Mouse (Mus musculus) v-Abl transformed pro-B cells (cell line): ENCODE data around the gene Wwp2.

Source experiments
- in situ Hi-C, 2 experiments: fragments of 400-800 bp; cut with MboI; formaldehyde crosslinking; loops; one replicate each; pipeline ENCODE4 v1.15.1; 2025; ENCODE audit not compliant: unreplicated experiment in 2 of 2

Wwp2 gene

GRCm38 (mm10) chr8:107544211-107544610 is 108.0 kb downstream of the Wwp2 start:
- in situ Hi-C loops = no loop called here

GRCm38 (mm10) chr8:107544651-107545174 is 108.5 kb downstream of the Wwp2 start:
- in situ Hi-C loops = no loop called here

GRCm38 (mm10) chr8:107545621-107546152 is 109.5 kb downstream of the Wwp2 start:
- in situ Hi-C loops = no loop called here

GRCm38 (mm10) chr8:107546154-107546553 is 110.0 kb downstream of the Wwp2 start:
- in situ Hi-C loops = no loop called here

- in situ Hi-C loops = no loop called here
Observed at GRCm38 (mm10) chr8:107546817-107547216, 110.7 kb downstream of the Wwp2 start.

GRCm38 (mm10) chr8:107552234-107552633 is 116.1 kb downstream of the Wwp2 start:
- in situ Hi-C loops = no loop called here

- in situ Hi-C loops = loop anchor here in 1 of 2 experiments (5.0 kb wide), 1 partner anchor 48 kb away; no protein-coding TSS in a partner anchor
Observed at GRCm38 (mm10) chr8:107555231-107555630, 119.1 kb downstream of the Wwp2 start.

GRCm38 (mm10) chr8:107556511-107556936 is 120.4 kb downstream of the Wwp2 start:
- in situ Hi-C loops = loop anchor here in 1 of 2 experiments (5.0 kb wide), 1 partner anchor 49 kb away; no protein-coding TSS in a partner anchor

- in situ Hi-C loops = no loop called here
Observed at GRCm38 (mm10) chr8:107560820-107561536, 124.8 kb downstream of the Wwp2 start.

- in situ Hi-C loops = no loop called here
Observed at GRCm38 (mm10) chr8:107562164-107562563, 126.0 kb downstream of the Wwp2 start.

- in situ Hi-C loops = loop anchor here (5.0 to 10.0 kb wide), 3 partner anchors 119 to 186 kb away; no protein-coding TSS in a partner anchor
Observed at GRCm38 (mm10) chr8:107571046-107571445, 134.9 kb downstream of the Wwp2 start.

GRCm38 (mm10) chr8:107571486-107572135 is 135.4 kb downstream of the Wwp2 start:
- in situ Hi-C loops = loop anchor here (5.0 to 10.0 kb wide), 3 partner anchors 119 to 187 kb away; no protein-coding TSS in a partner anchor

- in situ Hi-C loops = loop anchor here (5.0 to 10.0 kb wide), 3 partner anchors 120 to 188 kb away; no protein-coding TSS in a partner anchor
Observed at GRCm38 (mm10) chr8:107572497-107572896, 136.3 kb downstream of the Wwp2 start.

GRCm38 (mm10) chr8:107574771-107575170 is 138.6 kb downstream of the Wwp2 start:
- in situ Hi-C loops = loop anchor here (5.0 to 25.0 kb wide), 8 partner anchors 122 to 1162 kb away; partner anchors contain the start of genes Zfp90 (in 2 of the 2), Tango6 (in 1 of the 2) and Utp4 (in 1 of the 2)

- in situ Hi-C loops = loop anchor here (5.0 to 25.0 kb wide), 7 partner anchors 162 to 1164 kb away; partner anchors contain the start of genes Zfp90 (in 2 of the 2), Tango6 (in 1 of the 2) and Utp4 (in 1 of the 2)
Observed at GRCm38 (mm10) chr8:107576702-107577101, 140.5 kb downstream of the Wwp2 start.

- in situ Hi-C loops = loop anchor here (5.0 to 25.0 kb wide), 7 partner anchors 163 to 1165 kb away; partner anchors contain the start of genes Zfp90 (in 2 of the 2), Tango6 (in 1 of the 2) and Utp4 (in 1 of the 2)
Observed at GRCm38 (mm10) chr8:107577640-107578039, 141.5 kb downstream of the Wwp2 start.

- in situ Hi-C loops = loop anchor here (5.0 to 25.0 kb wide), 7 partner anchors 163 to 1166 kb away; partner anchors contain the start of genes Zfp90 (in 2 of the 2), Tango6 (in 1 of the 2) and Utp4 (in 1 of the 2)
Observed at GRCm38 (mm10) chr8:107578132-107578531, 142.0 kb downstream of the Wwp2 start.

GRCm38 (mm10) chr8:107578541-107578940 is 142.4 kb downstream of the Wwp2 start:
- in situ Hi-C loops = loop anchor here (5.0 to 25.0 kb wide), 7 partner anchors 164 to 1166 kb away; partner anchors contain the start of genes Zfp90 (in 2 of the 2), Tango6 (in 1 of the 2) and Utp4 (in 1 of the 2)

GRCm38 (mm10) chr8:107580879-107581278 is 144.7 kb downstream of the Wwp2 start:
- in situ Hi-C loops = loop anchor here (10.0 to 25.0 kb wide), 4 partner anchors 694 to 1169 kb away; partner anchors contain the start of genes Zfp90 (in 2 of the 2), Tango6 (in 1 of the 2) and Utp4 (in 1 of the 2)

GRCm38 (mm10) chr8:107581536-107581935 is 145.4 kb downstream of the Wwp2 start:
- in situ Hi-C loops = loop anchor here (10.0 to 25.0 kb wide), 4 partner anchors 694 to 1169 kb away; partner anchors contain the start of genes Zfp90 (in 2 of the 2), Tango6 (in 1 of the 2) and Utp4 (in 1 of the 2)
